Mouse (Mus musculus): ENCODE measurements at regions not wholly inside any gene's neighbourhood (a gene's known extent, or its start where the extent isn't known, plus 50 kb on each side); places are given as distances from the start of the nearest gene placed in this dataset.

DNA sequence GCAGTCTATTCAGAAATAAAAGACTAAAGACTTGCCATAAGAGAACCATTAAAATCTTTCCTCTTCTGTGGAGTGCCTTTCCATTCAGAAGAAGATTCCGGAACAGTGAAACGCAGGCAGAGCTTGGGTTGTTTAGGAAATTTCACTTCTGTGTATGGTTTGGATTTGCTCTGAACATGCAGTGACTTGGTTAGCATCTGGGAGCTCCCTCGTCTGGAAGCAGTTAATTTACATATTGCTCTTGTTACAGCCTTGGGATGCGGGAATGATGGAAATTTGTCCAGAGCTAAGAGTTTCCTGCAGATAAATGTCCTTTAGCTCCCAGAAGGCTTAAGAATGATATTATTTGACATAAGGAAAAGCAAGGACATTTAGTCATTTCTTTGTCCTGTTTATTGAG is 56.4 kb upstream of the Itga6 start:
- no peak for DNase-seq (ENCODE audit: low read depth, low spot score)

DNA sequence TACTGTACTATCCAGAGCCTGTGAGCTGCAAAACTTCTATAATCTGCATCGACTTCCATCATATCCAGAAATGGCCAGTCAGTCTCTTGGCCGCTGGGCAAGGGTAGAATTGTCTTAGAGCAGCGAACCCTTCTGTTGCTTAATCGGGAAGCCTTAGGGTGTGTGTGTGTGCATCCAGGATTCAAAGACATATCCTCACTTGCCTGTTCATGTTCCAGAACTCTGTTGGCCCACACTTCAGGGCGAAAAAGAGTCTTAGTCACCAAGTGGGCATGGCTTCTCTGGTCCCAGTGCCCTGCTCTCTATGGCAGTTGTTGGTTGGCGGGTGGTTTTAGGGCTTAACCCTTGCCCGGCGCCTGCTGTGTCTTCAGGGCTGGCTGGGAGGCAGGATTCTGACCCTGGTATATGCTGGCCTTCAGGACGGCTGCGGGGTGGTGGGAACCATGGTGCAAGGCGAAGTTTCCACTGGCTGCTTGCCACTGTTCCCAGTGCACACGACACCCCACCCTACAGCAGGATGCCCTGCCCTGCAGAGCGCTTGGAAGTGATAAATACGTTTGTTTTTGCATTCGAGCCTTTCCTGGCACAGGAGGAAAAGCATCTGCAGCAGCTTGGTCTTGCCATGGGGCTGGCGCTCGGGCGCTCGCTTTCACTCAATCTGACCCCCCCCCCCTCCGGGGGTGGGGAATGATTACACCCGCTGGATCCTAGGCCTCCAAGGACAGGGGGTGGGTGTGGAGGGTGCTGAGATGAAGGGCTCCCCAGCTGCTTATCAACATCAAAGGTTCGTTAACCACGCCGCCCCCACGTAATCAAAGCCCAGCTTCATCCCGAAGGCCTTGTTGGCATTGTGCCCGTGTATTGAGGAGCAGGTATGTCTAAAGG is 54.9 kb upstream of the Itga6 start:
- DNase-seq (ENCODE audit: low read depth, low spot score): peak; percentile 19

DNA sequence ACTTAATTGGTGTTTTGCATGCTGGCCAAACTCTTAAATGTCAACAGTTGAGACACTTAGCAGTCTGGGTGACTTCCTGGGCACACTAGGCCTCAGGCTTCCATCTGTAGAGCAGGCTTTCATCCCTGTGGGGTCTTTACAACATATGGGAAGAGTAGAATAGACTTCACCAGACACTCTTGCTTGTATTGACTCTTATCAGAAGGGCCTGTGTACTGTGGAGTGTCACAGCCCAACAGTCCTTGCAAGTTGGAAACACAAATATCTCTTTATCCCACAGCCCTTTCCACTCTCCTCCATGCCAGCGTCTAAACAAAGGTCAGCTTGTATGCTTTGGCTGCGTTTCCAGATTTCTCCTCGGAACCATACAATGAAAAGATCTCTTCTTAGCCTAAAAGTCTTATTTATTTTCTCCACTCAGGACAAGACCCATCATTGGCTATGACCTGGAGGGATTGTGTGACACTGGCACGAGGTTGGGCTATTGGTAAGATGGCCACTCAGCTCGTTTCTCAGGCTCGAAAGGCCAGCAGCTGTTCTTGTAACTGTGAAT is 50.6 kb upstream of the Itga6 start:
- DNase-seq (ENCODE audit: low read depth, low spot score): no peak
